Mouse (Mus musculus): ENCODE data around the gene Usp35. TPM values are rescaled to one million over a fixed set of nuclear protein-coding genes. Genes with fewer than 3 reads are reported as not detected.

Usp35 gene
- polyA plus RNA-seq (2015; fragmentation: Nextera tagmentation; extraction: Ambion mirVana), result 0.41 and 0.48 TPM in 2 replicates

GRCm38 (mm10) chr7:97331726-97332666 is at the start of gene Usp35, which contains the start of gene Kctd21:
Gene Usp35, minus strand, starts transcription at chr7:97332020.
Gene Kctd21, plus strand, starts transcription at chr7:97332327.
- H3K4me2 ChIP-seq (replicated peaks; ENCODE audit: low read depth), result peak within 1 kb of the TSS; percentile 94
- no peaks in the 10 kb centered on the region for H3K36me3 ChIP-seq (ENCODE audit: control insufficient read depth, insufficient read depth)
- no peak within 1 kb of the TSS for H3K27ac ChIP-seq (ENCODE audit: low read depth, low read length)
- H3K4me3 ChIP-seq (ENCODE audit: low read depth, low read length), result peak within 1 kb of the TSS; percentile 88
- H3K9ac ChIP-seq (ENCODE audit: low read depth, low read length), result peak within 1 kb of the TSS; percentile 65
- WGBS, result under 1% methylated on average over 68 of the region's 68 CpGs
- peak; percentile 98 for ATAC-seq
- peaks cover 3% of the 10 kb centered on the region; the same call in 1 of the 2 replicates for H3K4me1 ChIP-seq (replicated peaks; ENCODE audit: control insufficient read depth, insufficient read depth, low read length)
- H3K9me3 ChIP-seq (ENCODE audit: control insufficient read depth), result no peaks in the 10 kb centered on the region
- peak; percentile 65 for TF ChIP-seq CTCF (IDR thresholded peaks at IDR 0.05; ENCODE audit: low read depth)
- H3K27me3 ChIP-seq (replicated peaks; ENCODE audit: control insufficient read depth, insufficient read depth, low read length), result no peaks in the 10 kb centered on the region

GRCm38 (mm10) chr7:97380500-97381123 is 48.8 kb upstream of the Usp35 start:
- peaks cover 71% of the 10 kb centered on the region for H3K36me3 ChIP-seq (ENCODE audit: control insufficient read depth, insufficient read depth)

GRCm38 (mm10) chr7:97379304-97379703 is 47.5 kb upstream of the Usp35 start:
- TF ChIP-seq CTCF (IDR thresholded peaks at IDR 0.05; ENCODE audit: low read depth), result no peak
- H3K36me3 ChIP-seq (ENCODE audit: control insufficient read depth, insufficient read depth), result peaks cover 70% of the 10 kb centered on the region

More at GRCm38 (mm10) chr7:97380500-97381123, 48.8 kb upstream of the Usp35 start:
- no peak for TF ChIP-seq CTCF (IDR thresholded peaks at IDR 0.05; ENCODE audit: low read depth)
- Histone ChIP-seq H3K9me3 (ENCODE audit: control insufficient read depth) (no peaks in the 10 kb centered on the region), H3K27me3 (replicated peaks; ENCODE audit: control insufficient read depth, insufficient read depth, low read length) (no peaks in the 10 kb centered on the region), H3K27ac (ENCODE audit: low read depth, low read length) (no peak overlapping the region; the same call in 1 of the 2 replicates), H3K4me2 (replicated peaks; ENCODE audit: low read depth) (no peak overlapping the region), H3K4me1 (replicated peaks; ENCODE audit: control insufficient read depth, insufficient read depth, low read length) (no peaks in the 10 kb centered on the region), H3K4me3 (ENCODE audit: low read depth, low read length) (no peak overlapping the region), H3K9ac (ENCODE audit: low read depth, low read length) (no peak overlapping the region)
- WGBS, result 90% methylated on average over 5 of the region's 5 CpGs
- no peak for ATAC-seq

GRCm38 (mm10) chr7:97375906-97376305 is 44.1 kb upstream of the Usp35 start:
- H3K9ac ChIP-seq (ENCODE audit: low read depth, low read length), result no peak overlapping the region
- no peak for ATAC-seq
- no peak for TF ChIP-seq CTCF (IDR thresholded peaks at IDR 0.05; ENCODE audit: low read depth)
- H3K27ac ChIP-seq (ENCODE audit: low read depth, low read length), result no peak overlapping the region; the same call in 1 of the 2 replicates
- H3K36me3 ChIP-seq (ENCODE audit: control insufficient read depth, insufficient read depth), result peaks cover 46% of the 10 kb centered on the region
- 49% methylated on average over 2 of the region's 2 CpGs for WGBS
- H3K4me1 ChIP-seq (replicated peaks; ENCODE audit: control insufficient read depth, insufficient read depth, low read length), result no peaks in the 10 kb centered on the region; the same call in 1 of the 2 replicates
- H3K9me3 ChIP-seq (ENCODE audit: control insufficient read depth), result no peaks in the 10 kb centered on the region
- H3K4me3 ChIP-seq (ENCODE audit: low read depth, low read length), result no peak overlapping the region
- H3K27me3 ChIP-seq (replicated peaks; ENCODE audit: control insufficient read depth, insufficient read depth, low read length), result no peaks in the 10 kb centered on the region
- no peak overlapping the region for H3K4me2 ChIP-seq (replicated peaks; ENCODE audit: low read depth)

More at GRCm38 (mm10) chr7:97379304-97379703, 47.5 kb upstream of the Usp35 start:
- 90% methylated on average over 5 of the region's 5 CpGs for WGBS
- Histone ChIP-seq H3K4me2 (replicated peaks; ENCODE audit: low read depth) (no peak overlapping the region), H3K27ac (ENCODE audit: low read depth, low read length) (no peak overlapping the region), H3K4me1 (replicated peaks; ENCODE audit: control insufficient read depth, insufficient read depth, low read length) (no peaks in the 10 kb centered on the region), H3K9ac (ENCODE audit: low read depth, low read length) (no peak overlapping the region), H3K27me3 (replicated peaks; ENCODE audit: control insufficient read depth, insufficient read depth, low read length) (no peaks in the 10 kb centered on the region), H3K9me3 (ENCODE audit: control insufficient read depth) (no peaks in the 10 kb centered on the region), H3K4me3 (ENCODE audit: low read depth, low read length) (no peak overlapping the region)
- ATAC-seq, result no peak

GRCm38 (mm10) chr7:97375101-97375500 is 43.3 kb upstream of the Usp35 start:
- H3K4me2 ChIP-seq (replicated peaks; ENCODE audit: low read depth), result no peak overlapping the region
- peaks cover 40% of the 10 kb centered on the region for H3K36me3 ChIP-seq (ENCODE audit: control insufficient read depth, insufficient read depth)
- WGBS, result 95% methylated on average over 9 of the region's 9 CpGs
- H3K27ac ChIP-seq (ENCODE audit: low read depth, low read length), result no peak overlapping the region
- TF ChIP-seq CTCF (IDR thresholded peaks at IDR 0.05; ENCODE audit: low read depth), result no peak
- no peak overlapping the region for H3K4me3 ChIP-seq (ENCODE audit: low read depth, low read length)
- H3K9ac ChIP-seq (ENCODE audit: low read depth, low read length), result no peak overlapping the region
- no peaks in the 10 kb centered on the region; the same call in 1 of the 2 replicates for H3K4me1 ChIP-seq (replicated peaks; ENCODE audit: control insufficient read depth, insufficient read depth, low read length)
- no peak for ATAC-seq
- no peaks in the 10 kb centered on the region for H3K27me3 ChIP-seq (replicated peaks; ENCODE audit: control insufficient read depth, insufficient read depth, low read length)
- H3K9me3 ChIP-seq (ENCODE audit: control insufficient read depth), result no peaks in the 10 kb centered on the region

- Histone ChIP-seq H3K36me3 (ENCODE audit: control insufficient read depth, insufficient read depth) (no peaks in the 10 kb centered on the region), H3K27me3 (replicated peaks; ENCODE audit: control insufficient read depth, insufficient read depth, low read length) (no peaks in the 10 kb centered on the region), H3K9ac (ENCODE audit: low read depth, low read length) (no peak overlapping the region), H3K27ac (ENCODE audit: low read depth, low read length) (no peak overlapping the region), H3K4me3 (ENCODE audit: low read depth, low read length) (no peak overlapping the region), H3K9me3 (ENCODE audit: control insufficient read depth) (no peaks in the 10 kb centered on the region), H3K4me2 (replicated peaks; ENCODE audit: low read depth) (no peak overlapping the region), H3K4me1 (replicated peaks; ENCODE audit: control insufficient read depth, insufficient read depth, low read length) (no peaks in the 10 kb centered on the region)
- ATAC-seq, result no peak
- 79% methylated on average over 1 of the region's 1 CpGs for WGBS
- TF ChIP-seq CTCF (IDR thresholded peaks at IDR 0.05; ENCODE audit: low read depth), result no peak
Measured at GRCm38 (mm10) chr7:97365887-97366286, 34.1 kb upstream of the Usp35 start.

Data from intestine, postnatal 0 days (tissue).